Mouse (Mus musculus) CH12.LX (cell line): ENCODE measurements at regions not wholly inside any gene's neighbourhood (a gene's known extent, or its start where the extent isn't known, plus 50 kb on each side); places are given as distances from the start of the nearest gene placed in this dataset.

Experiments
- DNase-seq: peaks from one replicate; pipeline ENCODE4 v3.0.0-alpha.2; 2013; ENCODE audit errors: extremely low read depth
- H3K27ac ChIP-seq: 2 replicates; pipeline ENCODE4 v1.5.1; 2012; ENCODE audit warnings: low read depth, mild to moderate bottlenecking, control low read depth, moderate library complexity; ENCODE audit not compliant: insufficient read depth
- H3K27me3 ChIP-seq: replicated peaks from 2 replicates; pipeline ENCODE3; 2012; ENCODE audit warnings: inconsistent platforms
- H3K36me3 ChIP-seq, 2 experiments: replicated peaks in 1 of 2; 2 replicates each; pipeline versions ENCODE3 to v1.6.1; 2012; ENCODE audit warnings: inconsistent platforms in 1 of 2, low read length in 1 of 2, mild to moderate bottlenecking in 1 of 2, mixed read lengths in 1 of 2, moderate library complexity in 1 of 2; ENCODE audit not compliant: control insufficient read depth in 1 of 2, insufficient read depth in 1 of 2
- H3K4me1 ChIP-seq, 2 experiments: 2 replicates each; pipeline ENCODE4 v1.6.1; 2012; ENCODE audit warnings: inconsistent platforms in 1 of 2, moderate library complexity in 1 of 2; ENCODE audit not compliant: insufficient read depth in 2 of 2, control insufficient read depth in 1 of 2
- H3K4me2 ChIP-seq: 2 replicates; pipeline ENCODE4 v1.6.1; 2012; ENCODE audit warnings: low read depth, mild to moderate bottlenecking, control low read depth; ENCODE audit not compliant: poor library complexity, insufficient read depth, severe bottlenecking
- H3K4me3 ChIP-seq, 3 experiments: fragments of 150-350 bp in 1 of 3; sonication (generic) in 1 of 3; replicated peaks in 1 of 3; 2 replicates each; pipeline versions ENCODE3 to v1.5.1; 2011 to 2012; ENCODE audit warnings: low read depth in 2 of 3, low read length in 2 of 3, mild to moderate bottlenecking in 2 of 3, moderate library complexity in 2 of 3, control low read depth in 1 of 3, improper control_type of control experiment in 1 of 3, inconsistent platforms in 1 of 3, mixed read lengths in 1 of 3; ENCODE audit not compliant: poor library complexity in 1 of 3
- H3K79me2 ChIP-seq: replicated peaks from 2 replicates; pipeline ENCODE4 v1.6.1; 2012; ENCODE audit warnings: mild to moderate bottlenecking, moderate library complexity; ENCODE audit not compliant: control insufficient read depth, poor library complexity, insufficient read depth, severe bottlenecking; ENCODE audit errors: extremely low read depth
- H3K9ac ChIP-seq: 2 replicates; pipeline ENCODE4 v1.6.1; 2012; ENCODE audit warnings: low read depth, mild to moderate bottlenecking, control low read depth, moderate library complexity; ENCODE audit not compliant: insufficient read depth
- H3K9me3 ChIP-seq: replicated peaks from 2 replicates; pipeline ENCODE3; 2012; ENCODE audit warnings: low read length, inconsistent platforms, mixed read lengths
- BHLHE40 ChIP-seq: IDR thresholded peaks from 2 replicates; pipeline ENCODE4 v1.6.1; 2011; ENCODE audit warnings: mild to moderate bottlenecking, low read depth, low read length, improper control_type of control experiment
- CHD1 ChIP-seq: IDR thresholded peaks from 2 replicates; pipeline ENCODE4 v1.6.1; 2012; ENCODE audit warnings: low read depth, low read length, improper control_type of control experiment, inconsistent platforms
- E2F4 ChIP-seq: IDR thresholded peaks from 2 replicates; pipeline ENCODE4 v1.6.1; 2011; ENCODE audit warnings: low read depth, low read length, improper control_type of control experiment; ENCODE audit not compliant: insufficient replicate concordance
- ELF1 ChIP-seq: IDR thresholded peaks from 2 replicates; pipeline ENCODE4 v1.6.1; 2014; ENCODE audit warnings: low read depth, mild to moderate bottlenecking, inconsistent platforms, low read length, improper control_type of control experiment
- EP300 ChIP-seq: IDR thresholded peaks from 2 replicates; pipeline ENCODE4 v1.6.1; 2011; ENCODE audit warnings: low read length, improper control_type of control experiment
- GABPA ChIP-seq: IDR thresholded peaks from 2 replicates; pipeline ENCODE4 v1.6.1; 2012; ENCODE audit warnings: low read depth, low read length, improper control_type of control experiment, inconsistent platforms; ENCODE audit not compliant: insufficient replicate concordance
- JUN ChIP-seq: IDR thresholded peaks from 2 replicates; pipeline ENCODE4 v1.6.1; 2011; ENCODE audit warnings: low read depth, mild to moderate bottlenecking, low read length, improper control_type of control experiment, moderate library complexity; ENCODE audit not compliant: insufficient read depth
- JUND ChIP-seq: conservative IDR thresholded peaks from 2 replicates; pipeline ENCODE4 v1.6.1; 2011; ENCODE audit warnings: low read depth, low read length, improper control_type of control experiment
- KAT2A ChIP-seq: IDR thresholded peaks from 2 replicates; pipeline ENCODE4 v1.6.1; 2012; ENCODE audit warnings: low read length, improper control_type of control experiment, inconsistent platforms; ENCODE audit not compliant: insufficient replicate concordance
- MAFK ChIP-seq: IDR thresholded peaks from 2 replicates; pipeline ENCODE4 v1.6.1; 2011; ENCODE audit warnings: low read length, improper control_type of control experiment; ENCODE audit not compliant: insufficient replicate concordance
- MAZ ChIP-seq: IDR thresholded peaks from 2 replicates; pipeline ENCODE4 v1.6.1; 2012; ENCODE audit warnings: low read depth, mild to moderate bottlenecking, inconsistent platforms, low read length, improper control_type of control experiment, moderate library complexity
- MEF2A ChIP-seq: IDR thresholded peaks from 2 replicates; pipeline ENCODE4 v1.6.1; 2014; ENCODE audit warnings: low read depth, mild to moderate bottlenecking, inconsistent platforms, low read length, improper control_type of control experiment, borderline replicate concordance
- MYC ChIP-seq: IDR thresholded peaks from 2 replicates; pipeline ENCODE4 v1.6.1; 2011; ENCODE audit warnings: low read depth, mild to moderate bottlenecking, improper control_type of control experiment, low read length
- NELFE ChIP-seq: IDR thresholded peaks from 2 replicates; pipeline ENCODE4 v1.6.1; 2011; ENCODE audit warnings: low read depth, low read length, improper control_type of control experiment
- NRF1 ChIP-seq: IDR thresholded peaks from 2 replicates; pipeline ENCODE4 v1.6.1; 2014; ENCODE audit warnings: low read depth, mild to moderate bottlenecking, inconsistent platforms, low read length, improper control_type of control experiment, moderate library complexity
- RAD21 ChIP-seq: IDR thresholded peaks from 2 replicates; pipeline ENCODE4 v1.6.1; 2011; ENCODE audit warnings: low read depth, mild to moderate bottlenecking, low read length, improper control_type of control experiment, moderate library complexity
- SIN3A ChIP-seq: IDR thresholded peaks from 2 replicates; pipeline ENCODE4 v1.6.1; 2012; ENCODE audit warnings: low read length, improper control_type of control experiment, inconsistent platforms
- TCF12 ChIP-seq: IDR thresholded peaks from 2 replicates; pipeline ENCODE4 v1.6.1; 2014; ENCODE audit warnings: low read depth, mild to moderate bottlenecking, inconsistent platforms, low read length, improper control_type of control experiment
- UBTF ChIP-seq: IDR thresholded peaks from 2 replicates; pipeline ENCODE4 v1.6.1; 2012; ENCODE audit warnings: low read depth, mild to moderate bottlenecking, inconsistent platforms, low read length, improper control_type of control experiment, moderate library complexity
- ZC3H11A ChIP-seq: IDR thresholded peaks from 2 replicates; pipeline ENCODE4 v1.6.1; 2012; ENCODE audit warnings: low read depth, mild to moderate bottlenecking, inconsistent platforms, low read length, improper control_type of control experiment
- ZMIZ1 ChIP-seq: IDR thresholded peaks from 2 replicates; pipeline ENCODE4 v1.6.1; 2012; ENCODE audit warnings: low read depth, mild to moderate bottlenecking, inconsistent platforms, low read length, improper control_type of control experiment
- ZNF384 ChIP-seq: IDR thresholded peaks from 2 replicates; pipeline ENCODE4 v1.6.1; 2012; ENCODE audit warnings: low read depth, low read length, improper control_type of control experiment, inconsistent platforms
- dilution Hi-C: fragments of 300-500 bp; cut with MboI; formaldehyde crosslinking; loops from 2 replicates; pipeline ENCODE4 v1.14.3; 2020; ENCODE audit warnings: low sequenced_read_pairs; ENCODE audit not compliant: extremely low pct_unique_long_range_greater_than_20kb, extremely low pct_ligation_motif_present
- in situ Hi-C: fragments of 300-500 bp; cut with MboI; formaldehyde crosslinking; loops from 3 replicates; pipeline ENCODE4 v1.14.3; 2019; ENCODE audit warnings: low sequenced_read_pairs, low pct_ligation_motif_present, low pct_unique_long_range_greater_than_20kb, mixed read lengths

DNA sequence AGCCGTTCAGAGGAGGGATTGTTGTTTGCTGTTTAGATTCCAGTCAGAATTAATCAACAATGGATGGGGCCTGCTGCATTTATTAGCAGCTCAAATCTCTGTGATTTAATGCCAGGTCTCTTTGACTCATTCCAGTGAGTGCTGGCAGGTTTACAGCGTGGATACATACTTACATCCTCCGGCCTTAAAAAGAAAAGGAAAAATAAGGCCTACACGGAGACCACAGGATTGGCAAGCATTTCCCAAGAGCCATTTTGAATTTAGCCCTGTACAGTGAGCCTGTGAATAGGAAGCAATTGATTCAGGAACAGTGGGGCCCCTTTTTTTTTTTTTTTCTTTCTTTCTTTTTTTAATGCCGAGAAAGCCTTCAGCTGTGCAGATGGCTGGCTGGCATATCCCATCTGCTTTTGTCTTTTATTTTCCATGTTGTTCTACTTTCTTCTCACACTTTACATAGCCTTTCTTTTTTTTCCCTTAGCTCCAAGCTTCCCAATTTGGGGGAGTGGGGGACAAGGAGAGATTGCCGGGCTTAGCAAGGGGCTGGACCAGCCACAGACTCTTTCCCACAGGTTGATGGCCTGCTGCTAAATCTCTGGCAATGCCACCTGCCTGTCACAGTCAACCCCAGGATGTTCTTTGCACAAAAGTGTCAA lies 92.6 kb upstream of the Gm5148 start:
- no peaks in the 10 kb centered on the region for H3K36me3 ChIP-seq
- in situ Hi-C loops (no loop called here), dilution Hi-C loops (no loop called here)
- TF ChIP-seq MAFK (no peak), RAD21 (no peak), UBTF (no peak), NELFE (no peak)
- H3K4me3 ChIP-seq: no peak overlapping the region
- DNase-seq: no peak
- no peaks in the 10 kb centered on the region for H3K79me2 ChIP-seq
- H3K4me1 ChIP-seq: peaks cover 0 to 7% of the 10 kb centered on the region in 2 experiments; a peak in 2 of 4 replicates
- no peaks in the 10 kb centered on the region for H3K9me3 ChIP-seq
- no peaks in the 10 kb centered on the region for H3K27me3 ChIP-seq
- no peak overlapping the region for H3K4me2 ChIP-seq
- H3K27ac ChIP-seq: no peak overlapping the region
- no peak overlapping the region for H3K9ac ChIP-seq

DNA sequence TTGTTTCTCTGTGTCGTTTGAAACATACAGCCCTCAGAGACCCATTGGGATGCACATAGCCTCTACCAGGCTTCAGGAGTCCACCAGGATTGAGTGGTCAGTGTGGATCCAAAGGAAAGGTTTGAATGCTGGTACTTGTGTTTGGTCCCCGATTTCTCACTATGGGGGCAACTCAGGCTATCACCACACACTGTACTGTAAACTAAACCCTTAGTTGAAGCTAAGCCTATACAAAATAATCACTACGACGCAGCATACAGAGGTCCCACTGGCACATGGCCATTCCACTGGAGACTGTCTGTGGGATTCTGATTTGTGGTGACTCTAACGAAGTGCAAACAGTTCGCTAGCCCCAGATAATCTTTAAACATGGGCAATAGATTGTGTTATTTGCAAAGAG lies 91.5 kb upstream of the Gm5148 start:
- Histone ChIP-seq H3K27ac (no peak overlapping the region), H3K79me2 (no peaks in the 10 kb centered on the region), H3K9ac (no peak overlapping the region), H3K9me3 (no peaks in the 10 kb centered on the region), H3K4me2 (no peak overlapping the region), H3K27me3 (no peaks in the 10 kb centered on the region), H3K4me1 (peaks cover 0 to 7% of the 10 kb centered on the region in 2 experiments; a peak in 2 of 4 replicates), H3K4me3 (no peak overlapping the region), H3K36me3 (no peaks in the 10 kb centered on the region)
- DNase-seq: no peak
- dilution Hi-C loops (no loop called here), in situ Hi-C loops (no loop called here)
- TF ChIP-seq JUND (no peak), JUN (no peak), ZMIZ1 (no peak), TCF12 (no peak), E2F4 (no peak), NRF1 (no peak), SIN3A (no peak), MYC (no peak), ELF1 (no peak), CHD1 (no peak), BHLHE40 (no peak), ZC3H11A (no peak), GABPA (no peak), KAT2A (no peak), NELFE (no peak), MEF2A (no peak), MAZ (no peak), EP300 (no peak), ZNF384 (no peak)
